Mouse (Mus musculus) layer of hippocampus, adult 18-20 months (tissue): Measurements from ENCODE around the gene Dis3l2. TPM values are rescaled to one million over a fixed set of nuclear protein-coding genes. Genes with fewer than 3 reads are reported as not detected.

Source experiments
- DNase-seq, 2 experiments: peaks; one replicate each; pipeline ENCODE4 v3.0.0; 2022; ENCODE audit warnings: low spot score in 2 of 2
- long read RNA-seq: library from polyadenylated mRNA; stranded (forward); transcript quantifications from one replicate; pipeline ENCODE4 v2.0.0, GENCODE M21; 2021
- total RNA-seq, 2 experiments: library from RNA; stranded (reverse); gene quantifications; 2 replicates each; pipeline ENCODE4 v1.2.3; 2021

The Dis3l2 gene
- total RNA-seq = 10 to 100 TPM; 24.3 to 25.9 TPM
- long read RNA-seq, transcript Dis3l2-202 (22 exons, 3,154 nt) = major isoform, 8 of 18 reads
- long read RNA-seq, partial matches to known transcripts = 6 of 18 reads
- long read RNA-seq, other reads (novel, unspliced or antisense) = 0 of 18 reads

GRCm38 (mm10) chr1:86703300-86703964 is at the start of gene Dis3l2:
Gene Dis3l2 (plus strand): TSS chr1:86703808.
- DNase-seq = peak; percentile 84 to 92

- DNase-seq = no peak
Observed at GRCm38 (mm10) chr1:86657071-86657470, 46.5 kb upstream of the Dis3l2 start.

- DNase-seq = no peak
Observed at GRCm38 (mm10) chr1:86665091-86665490, 38.5 kb upstream of the Dis3l2 start.

DNA sequence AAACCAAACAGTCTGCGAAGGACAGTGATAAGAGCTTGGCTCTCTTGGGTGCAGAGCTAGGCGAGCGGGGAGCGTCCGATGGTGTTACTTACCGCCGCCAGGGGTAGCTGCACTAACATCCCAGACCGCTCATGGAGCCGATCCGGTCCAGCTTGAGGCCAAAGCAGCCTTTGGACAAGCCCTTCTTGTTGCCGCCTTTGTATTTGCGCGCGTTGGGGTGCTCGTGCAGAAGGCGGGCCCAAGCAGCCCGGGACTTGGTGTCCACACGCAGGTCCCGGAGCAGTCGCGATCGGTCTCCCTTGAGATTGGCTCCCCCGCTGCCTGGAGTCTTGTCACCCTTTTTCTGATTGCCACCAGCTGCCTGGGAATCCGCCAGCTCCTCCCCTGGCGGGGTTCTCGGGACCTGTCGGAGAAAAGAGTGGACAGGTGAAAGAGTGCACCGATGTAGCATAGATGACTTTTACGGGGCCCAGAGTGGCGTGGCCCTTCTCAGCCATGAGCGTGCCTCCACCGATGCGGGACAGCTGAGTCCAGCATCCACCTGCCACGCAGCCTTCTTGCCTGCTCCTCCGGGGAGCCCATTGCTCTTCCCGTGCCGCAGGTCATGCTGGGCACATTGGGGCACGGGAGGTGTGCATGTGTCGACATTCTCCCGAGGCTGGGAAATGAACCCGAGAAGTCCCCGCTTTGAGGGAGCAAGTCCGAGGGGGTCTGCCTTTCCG is 33.9 kb upstream of the Dis3l2 start:
- peak; percentile 30 to 79 for DNase-seq

DNA sequence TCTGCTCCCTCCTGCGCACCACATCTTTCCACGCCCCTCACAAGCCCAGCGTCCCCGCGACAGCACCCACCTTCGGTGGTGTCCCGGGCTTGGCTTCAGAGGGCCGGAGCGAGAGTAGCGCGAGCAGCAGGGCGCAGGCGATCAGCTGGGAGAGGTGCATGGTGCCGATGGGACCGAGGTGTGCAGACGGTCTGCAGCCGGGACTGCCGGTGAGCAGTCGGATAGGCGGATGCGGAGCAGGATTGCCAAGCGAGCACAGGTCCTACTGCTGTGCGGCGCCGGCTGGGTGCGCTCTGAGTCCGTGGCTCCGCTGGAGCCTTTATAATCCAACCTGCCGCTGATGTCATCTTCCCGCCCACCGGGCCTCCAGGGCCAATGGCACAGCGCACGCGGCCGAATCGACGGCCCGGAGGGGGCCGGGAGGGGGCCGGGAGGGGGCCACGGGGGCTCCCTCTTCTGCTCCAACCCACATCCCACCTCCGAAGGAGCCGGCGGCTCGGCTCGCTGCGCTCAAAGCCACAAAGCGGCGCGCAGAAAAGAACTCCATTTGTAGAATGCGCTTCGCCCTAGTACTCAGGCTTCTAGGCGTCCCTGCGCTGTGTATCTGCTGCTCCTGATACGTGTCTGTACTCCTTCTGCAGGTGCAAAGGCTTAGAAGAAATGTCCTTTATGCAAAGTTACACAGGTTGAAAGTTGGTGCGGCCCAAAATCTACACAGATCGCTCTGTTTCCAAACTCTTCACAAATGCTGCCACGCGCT is 33.1 kb upstream of the Dis3l2 start, which contains the start of gene Nppc:
Gene Nppc (minus strand): TSS at position 293 of the 760 bp plus-strand sequence.
- peak; percentile 76 to 87 for DNase-seq

DNA sequence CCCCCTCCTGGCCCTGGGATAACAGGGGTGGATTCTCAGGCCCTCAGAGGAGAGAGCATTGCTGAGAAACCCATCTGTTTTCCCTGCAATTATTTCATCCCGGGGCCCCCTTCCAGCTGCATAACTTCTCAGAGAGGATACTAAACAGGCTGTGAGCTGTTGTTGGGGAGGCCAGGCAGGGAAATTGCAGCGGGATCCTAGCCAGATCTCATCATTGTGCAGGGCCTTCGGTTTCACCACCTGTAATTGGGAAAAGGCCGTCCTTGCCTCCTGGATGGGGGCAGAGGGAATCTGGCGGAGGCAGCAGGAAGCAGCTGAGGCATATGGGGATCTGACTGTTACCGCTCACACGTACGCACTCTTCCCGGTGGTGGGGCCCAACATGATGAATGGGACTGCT is 29.2 kb upstream of the Dis3l2 start:
- peak; percentile 16 to 44 for DNase-seq

- DNase-seq = no peak
Observed at GRCm38 (mm10) chr1:86675126-86675525, 28.5 kb upstream of the Dis3l2 start.

DNA sequence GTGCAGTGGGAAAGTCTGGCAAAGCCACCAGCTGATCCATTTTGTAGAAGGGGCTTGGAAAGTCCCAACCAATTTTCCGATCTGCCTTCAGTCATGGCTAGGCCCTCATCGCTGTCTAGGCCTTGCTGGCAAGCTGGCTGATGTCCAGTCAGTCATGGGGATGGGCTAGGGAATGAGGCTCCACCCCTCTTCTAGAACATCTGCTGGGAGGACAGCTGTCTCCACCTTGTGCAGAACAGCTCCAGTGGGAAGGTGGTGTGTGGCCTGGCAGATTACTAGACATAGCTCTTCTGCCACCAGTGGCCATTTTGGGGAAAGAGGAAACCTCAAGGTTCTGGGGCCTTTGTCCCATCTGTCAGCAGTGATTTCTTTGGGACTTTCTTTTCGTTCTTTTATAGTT is 26.0 kb upstream of the Dis3l2 start:
- DNase-seq = no peak

DNA sequence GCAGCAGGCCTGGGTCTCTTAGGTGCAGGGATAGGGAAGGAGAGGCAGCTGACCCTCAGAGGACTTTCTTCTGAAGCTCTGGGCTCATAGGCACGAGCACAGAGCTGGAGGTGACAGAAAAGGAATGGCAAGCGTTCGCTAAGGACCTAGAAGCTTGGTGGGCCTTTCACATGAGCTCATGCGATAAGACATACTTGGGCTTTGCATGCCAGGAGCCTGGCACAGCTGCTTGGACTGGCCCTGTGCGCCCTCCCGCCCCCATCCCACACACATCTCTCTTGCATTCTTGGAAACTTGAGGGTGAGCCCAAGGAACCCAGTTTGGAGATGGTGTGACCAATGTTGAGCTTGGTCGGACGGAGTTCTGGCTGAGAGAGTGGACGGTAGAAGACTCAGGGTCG is 24.9 kb upstream of the Dis3l2 start:
- no peak for DNase-seq

DNA sequence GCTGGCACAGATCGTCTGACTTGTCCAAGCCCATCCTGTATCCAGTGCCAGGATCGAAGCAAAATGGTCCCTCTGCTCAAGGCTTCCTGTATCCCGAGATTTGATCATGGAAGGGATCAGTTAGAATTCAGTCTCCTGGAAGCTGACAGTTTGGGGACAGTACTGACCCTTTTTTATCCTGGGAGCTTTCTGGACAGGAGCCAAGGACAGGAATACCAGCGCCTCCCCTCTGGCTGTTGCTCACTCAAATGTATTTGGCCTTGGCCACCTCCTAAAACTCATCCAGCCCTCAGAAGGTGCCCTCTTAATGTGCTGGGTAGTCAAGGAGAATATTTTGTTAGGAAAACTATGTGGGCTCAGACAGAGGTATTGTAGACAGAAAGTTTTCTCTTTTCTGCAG is 16.4 kb upstream of the Dis3l2 start:
- DNase-seq = no peak

- no peak for DNase-seq
Observed at GRCm38 (mm10) chr1:86691027-86691426, 12.6 kb upstream of the Dis3l2 start.

GRCm38 (mm10) chr1:86696948-86697347 is 6.7 kb upstream of the Dis3l2 start:
- no peak for DNase-seq

DNA sequence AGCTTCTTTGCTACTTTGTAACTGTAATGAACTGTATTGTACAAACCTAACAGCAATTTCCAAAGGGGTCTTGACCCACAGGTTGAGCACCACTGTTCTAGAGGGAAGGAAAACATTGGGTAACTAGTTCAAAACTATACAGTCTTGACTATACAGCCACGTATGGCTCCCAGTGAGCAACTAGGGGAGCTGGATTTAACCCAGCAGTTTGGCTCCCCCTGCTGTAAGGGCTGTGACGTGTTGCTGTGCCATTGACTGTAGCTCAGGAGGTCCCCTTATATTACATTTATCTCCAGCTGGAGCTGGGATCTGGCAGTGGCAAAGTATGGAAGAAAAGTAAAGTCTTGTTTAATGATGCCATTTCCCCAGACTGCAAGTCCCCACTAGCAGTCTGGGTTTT is 4.9 kb upstream of the Dis3l2 start:
- no peak for DNase-seq

- no peak for DNase-seq
Observed at GRCm38 (mm10) chr1:86699346-86700136, 4.1 kb upstream of the Dis3l2 start.

- DNase-seq = no peak
Observed at GRCm38 (mm10) chr1:86700367-86700766, 3.2 kb upstream of the Dis3l2 start.

DNA sequence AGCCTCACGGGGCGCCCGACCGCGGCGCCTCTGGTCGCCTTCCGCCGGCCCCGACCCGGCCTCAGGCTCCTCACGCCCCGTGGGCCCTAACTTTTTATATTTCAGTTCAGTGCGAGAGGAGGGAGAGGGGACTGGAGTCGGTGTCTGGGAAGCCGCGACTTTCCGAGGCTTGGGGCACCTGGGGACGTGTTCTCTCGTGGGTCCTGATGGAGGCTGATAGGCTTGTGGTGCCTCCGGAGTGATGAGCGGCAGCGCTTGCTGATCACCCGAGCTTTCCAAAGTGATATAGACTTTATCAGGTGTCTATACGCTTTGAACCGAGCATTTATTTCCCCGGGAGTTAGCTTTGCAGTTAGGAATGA is 338 bp downstream of the Dis3l2 start:
- no peak for DNase-seq

DNA sequence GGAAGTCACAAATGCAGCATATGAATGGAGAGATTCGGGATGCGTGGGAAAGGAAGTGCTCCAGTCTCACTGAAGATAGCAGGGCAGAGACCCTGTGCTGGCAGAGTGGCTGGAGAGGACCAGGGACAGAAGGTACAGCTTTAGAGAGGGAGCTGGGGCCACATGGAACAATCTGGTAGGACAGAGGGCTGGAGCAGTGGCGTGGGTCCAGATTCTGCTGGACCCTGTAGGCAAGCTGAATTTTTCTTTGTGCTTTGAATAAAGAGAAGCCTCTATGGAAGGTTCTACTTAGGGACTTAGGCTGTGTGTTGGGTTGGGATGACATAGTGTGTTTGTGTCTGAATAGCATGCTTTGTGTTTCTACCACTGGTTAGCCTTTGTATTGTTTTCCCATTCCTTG is 1.9 kb downstream of the Dis3l2 start:
- DNase-seq = peak in 1 of 2 experiments; percentile 27

GRCm38 (mm10) chr1:86709546-86709945 is 5.9 kb downstream of the Dis3l2 start:
- no peak for DNase-seq

DNA sequence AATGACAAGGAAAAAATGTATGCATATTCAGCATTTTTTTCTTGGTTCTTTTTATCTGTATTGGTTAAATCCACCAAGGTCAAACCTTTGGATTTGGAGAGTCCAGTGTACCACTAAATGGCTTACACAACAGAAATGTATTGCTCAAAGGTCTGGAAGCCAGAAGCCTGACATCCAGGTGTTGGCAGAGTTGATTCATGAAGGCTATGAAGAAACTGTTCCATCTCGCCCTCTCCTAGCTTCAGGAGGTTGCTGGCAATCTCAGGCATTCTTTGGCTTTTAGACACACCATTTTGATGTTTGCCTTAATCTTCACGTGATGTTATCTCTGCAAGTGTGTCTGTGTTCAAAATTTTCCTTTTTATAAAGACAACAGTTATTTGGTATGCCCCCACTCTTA is 8.4 kb downstream of the Dis3l2 start:
- no peak for DNase-seq

- DNase-seq = no peak
Observed at GRCm38 (mm10) chr1:86713054-86713453, 9.4 kb downstream of the Dis3l2 start.

GRCm38 (mm10) chr1:86718190-86718589 is 14.6 kb downstream of the Dis3l2 start:
- DNase-seq = no peak
